Mouse (Mus musculus): ENCODE data around the gene Cmc1. TPM values are rescaled to one million over a fixed set of nuclear protein-coding genes. Genes with fewer than 3 reads are reported as not detected.

Cmc1 gene
- polyA plus RNA-seq, 1 experiment from 2014 or later = 61.1 TPM

DNA sequence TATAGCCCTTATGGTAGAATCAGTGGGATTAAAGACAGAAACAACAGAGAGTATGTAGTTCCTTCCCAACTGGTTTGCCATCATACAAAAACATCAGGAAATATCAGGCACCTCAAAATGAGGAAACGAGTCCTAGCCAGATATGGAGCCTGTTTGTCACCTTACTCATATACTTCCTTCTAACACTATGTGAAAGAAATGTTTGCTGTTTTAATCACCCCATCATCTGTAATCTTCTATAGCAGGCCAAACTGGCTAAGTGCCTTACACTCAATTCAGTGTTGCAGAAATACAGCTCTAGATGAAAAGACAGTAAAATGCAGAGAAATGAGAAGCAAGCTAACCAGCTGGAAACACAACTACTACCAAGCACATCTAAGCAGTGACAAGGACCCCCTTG lies 119.7 kb downstream of the Cmc1 start:
- no peak for DNase-seq (ENCODE audit: low spot score)
- Histone ChIP-seq H3K4me3 (ENCODE audit: low read depth, low read length) (no peak overlapping the region), H3K4me2 (ENCODE audit: low read length) (no peak overlapping the region), H3K27me3 (replicated peaks; ENCODE audit: control insufficient read depth, insufficient read depth, low read length) (no peaks in the 10 kb centered on the region), H3K4me1 (replicated peaks; ENCODE audit: control insufficient read depth, insufficient read depth, low read length) (no peaks in the 10 kb centered on the region), H3K9me3 (ENCODE audit: control insufficient read depth, low read length) (no peaks in the 10 kb centered on the region), H3K36me3 (ENCODE audit: control insufficient read depth, insufficient read depth, low read length) (no peaks in the 10 kb centered on the region), H3K27ac (ENCODE audit: low read depth) (no peak overlapping the region), H3K9ac (ENCODE audit: low read length) (no peak overlapping the region)
- ATAC-seq (replicated peaks; ENCODE audit: low FRiP score, low TSS enrichment, low read depth) = no peak
- WGBS = 80% methylated on average over 1 of the region's 1 CpGs

DNA sequence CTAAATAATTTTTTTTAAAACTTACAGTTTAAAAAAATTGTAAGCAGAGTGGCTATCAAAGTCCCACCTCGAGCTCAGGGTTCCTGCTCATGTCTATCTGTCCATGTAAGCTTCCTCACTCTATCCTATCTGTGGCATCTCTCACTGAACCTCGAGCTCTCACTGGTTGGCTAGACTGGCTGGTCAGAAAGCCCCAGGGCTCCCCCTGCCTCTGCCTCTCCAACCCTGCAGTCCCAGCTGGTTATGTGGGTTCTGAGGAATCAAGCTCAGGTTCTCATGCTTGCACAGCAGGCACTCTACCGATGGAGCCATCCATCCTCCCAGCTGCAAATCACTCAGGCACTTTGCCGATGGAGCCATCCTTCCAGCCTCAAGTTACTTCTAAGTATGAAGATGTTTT lies 120.5 kb downstream of the Cmc1 start:
- no peaks in the 10 kb centered on the region for H3K4me1 ChIP-seq (replicated peaks; ENCODE audit: control insufficient read depth, insufficient read depth, low read length)
- DNase-seq (ENCODE audit: low spot score) (no peak), ATAC-seq (replicated peaks; ENCODE audit: low FRiP score, low TSS enrichment, low read depth) (no peak)
- H3K36me3 ChIP-seq (ENCODE audit: control insufficient read depth, insufficient read depth, low read length) = no peaks in the 10 kb centered on the region
- H3K9me3 ChIP-seq (ENCODE audit: control insufficient read depth, low read length) = no peaks in the 10 kb centered on the region
- no peak overlapping the region for H3K9ac ChIP-seq (ENCODE audit: low read length)
- no peak overlapping the region for H3K4me2 ChIP-seq (ENCODE audit: low read length)
- 51% methylated on average over 4 of the region's 4 CpGs for WGBS
- no peaks in the 10 kb centered on the region for H3K27me3 ChIP-seq (replicated peaks; ENCODE audit: control insufficient read depth, insufficient read depth, low read length)
- H3K4me3 ChIP-seq (ENCODE audit: low read depth, low read length) = no peak overlapping the region
- no peak overlapping the region for H3K27ac ChIP-seq (ENCODE audit: low read depth)

DNA sequence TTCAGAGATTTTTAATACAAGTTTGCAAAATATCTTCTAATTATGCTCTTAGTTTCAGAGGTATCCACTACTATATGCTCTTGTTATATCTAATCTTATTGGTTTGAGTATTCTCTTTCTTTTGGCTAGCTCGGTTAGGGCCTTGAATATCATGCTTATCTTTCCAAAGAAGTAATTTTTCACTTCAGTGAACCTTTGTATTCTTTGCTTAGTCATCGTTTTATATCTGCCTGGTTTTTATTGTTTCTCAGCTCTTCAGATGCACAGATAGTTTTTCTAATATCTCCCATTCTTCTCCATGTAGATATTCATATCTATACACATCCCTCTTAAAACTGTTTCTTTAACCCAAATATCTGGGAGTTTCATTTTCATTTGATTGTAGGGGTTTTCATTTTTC lies 125.0 kb downstream of the Cmc1 start:
- Histone ChIP-seq H3K4me2 (ENCODE audit: low read length) (no peak overlapping the region), H3K27me3 (replicated peaks; ENCODE audit: control insufficient read depth, insufficient read depth, low read length) (no peaks in the 10 kb centered on the region), H3K36me3 (ENCODE audit: control insufficient read depth, insufficient read depth, low read length) (no peaks in the 10 kb centered on the region), H3K4me3 (ENCODE audit: low read depth, low read length) (no peak overlapping the region), H3K4me1 (replicated peaks; ENCODE audit: control insufficient read depth, insufficient read depth, low read length) (no peaks in the 10 kb centered on the region), H3K9me3 (ENCODE audit: control insufficient read depth, low read length) (no peaks in the 10 kb centered on the region), H3K27ac (ENCODE audit: low read depth) (no peak overlapping the region), H3K9ac (ENCODE audit: low read length) (no peak overlapping the region)
- DNase-seq (ENCODE audit: low spot score) (no peak), ATAC-seq (replicated peaks; ENCODE audit: low FRiP score, low TSS enrichment, low read depth) (no peak)
- WGBS = 77% methylated on average over 2 of the region's 2 CpGs

Other genes starting within 250 kb of the Cmc1 start
- gene Azi2, start 109.7 kb downstream of the Cmc1 start, polyA plus RNA-seq (2014; fragmentation: Nextera tagmentation; extraction: Ambion mirVana) = 78.2 and 89.0 TPM in 2 replicates

Data from intestine, embryonic 14.5 days (tissue).